Mouse (Mus musculus): ENCODE measurements around the gene Nmnat3.

- TF ChIP-seq CTCF (IDR thresholded peaks at IDR 0.05; ENCODE audit: extremely low read depth, insufficient read depth, insufficient read length, insufficient replicate concordance) (no peak), POLR2A (IDR thresholded peaks at IDR 0.05; ENCODE audit: low read depth, low read length) (no peak)
Observed at GRCm38 (mm10) chr9:98314059-98314650, 26.9 kb downstream of the Nmnat3 start.

All from spleen, adult 2 months (tissue).